Mouse (Mus musculus): ENCODE data around the gene Ube2i.

- TF ChIP-seq CTCF (IDR thresholded peaks at IDR 0.05; ENCODE audit: control insufficient read depth, insufficient read depth, insufficient replicate concordance, low read depth, low read length) (no peak), POLR2A (IDR thresholded peaks at IDR 0.05; ENCODE audit: control insufficient read depth, low read depth, low read length) (no peak)
Observed at GRCm38 (mm10) chr17:25222951-25223601, 51.3 kb downstream of the Ube2i start.

Data from testis, adult 2 months (tissue).